Mouse (Mus musculus): ENCODE results near the gene Mea1. TPM values are rescaled to one million over a fixed set of nuclear protein-coding genes. Genes with fewer than 3 reads are reported as not detected.

Gene Mea1
- polyA plus RNA-seq, 1 experiment from 2014 or later, result 148 TPM

DNA sequence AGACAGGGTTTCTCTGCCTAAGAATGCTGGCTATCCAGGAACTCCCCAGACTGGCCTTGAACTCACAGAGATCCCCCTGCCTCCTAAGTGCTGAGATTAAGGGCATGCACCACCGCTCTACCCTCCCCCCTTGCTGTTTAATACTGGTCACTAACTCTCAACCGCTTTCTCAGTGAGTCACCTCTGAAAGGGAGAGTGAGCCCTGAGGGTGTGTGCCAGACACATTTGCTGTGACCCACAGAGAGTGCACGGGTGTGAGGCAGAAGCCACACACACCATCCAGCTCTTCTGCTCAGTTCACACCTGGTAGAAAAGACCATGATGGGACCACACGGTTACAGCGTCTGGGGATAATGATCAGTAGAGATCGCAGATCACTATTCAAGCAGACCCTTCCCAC, 19.9 kb downstream of the Mea1 start:
- H3K27me3 ChIP-seq (ENCODE audit: control insufficient read depth, insufficient read depth, low read length), result no peaks in the 10 kb centered on the region
- peaks cover 26% of the 10 kb centered on the region; the same call in 1 of the 2 replicates for H3K36me3 ChIP-seq (ENCODE audit: control insufficient read depth, insufficient read depth, low read length)

DNA sequence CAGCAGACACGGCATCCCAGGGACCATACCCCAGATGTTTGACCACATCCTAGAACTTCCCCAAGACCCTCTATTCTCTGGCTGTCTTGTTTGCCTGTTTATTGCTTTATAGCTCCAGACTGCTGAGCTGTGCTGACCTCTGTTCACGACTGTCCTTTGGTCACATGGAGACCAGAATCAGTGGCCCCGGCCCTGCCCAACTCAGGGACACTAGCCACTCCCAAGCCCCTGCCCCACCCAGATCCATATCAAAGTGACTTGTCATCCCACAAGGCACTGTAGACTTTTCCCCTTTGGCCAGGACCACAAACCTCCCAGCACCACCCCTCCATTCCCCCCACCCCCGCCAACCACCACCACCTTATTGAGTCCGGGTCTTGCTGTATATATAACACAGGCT, 20.7 kb downstream of the Mea1 start:
- ATAC-seq (ENCODE audit: low FRiP score, low TSS enrichment), result no peak
- WGBS, result 50% methylated on average over 5 of the region's 5 CpGs
- no peak overlapping the region for H3K4me3 ChIP-seq (ENCODE audit: low read length)
- H3K9ac ChIP-seq (ENCODE audit: low read depth, low read length), result no peak overlapping the region
- H3K4me2 ChIP-seq (replicated peaks; ENCODE audit: low read depth, low read length), result no peak overlapping the region
- H3K9me3 ChIP-seq (ENCODE audit: control insufficient read depth, low read length), result no peaks in the 10 kb centered on the region
- peaks cover 26% of the 10 kb centered on the region; the same call in 1 of the 2 replicates for H3K36me3 ChIP-seq (ENCODE audit: control insufficient read depth, insufficient read depth, low read length)
- H3K27ac ChIP-seq (ENCODE audit: low read depth, low read length), result no peak overlapping the region
- no peaks in the 10 kb centered on the region for H3K27me3 ChIP-seq (ENCODE audit: control insufficient read depth, insufficient read depth, low read length)
- peaks cover 23% of the 10 kb centered on the region for H3K4me1 ChIP-seq (ENCODE audit: control insufficient read depth, insufficient read depth, low read length)

More for the DNA sequence above, 19.9 kb downstream of the Mea1 start:
- H3K9ac ChIP-seq (ENCODE audit: low read depth, low read length), result no peak overlapping the region
- no peak overlapping the region for H3K4me3 ChIP-seq (ENCODE audit: low read length)
- H3K27ac ChIP-seq (ENCODE audit: low read depth, low read length), result no peak overlapping the region
- H3K9me3 ChIP-seq (ENCODE audit: control insufficient read depth, low read length), result no peaks in the 10 kb centered on the region
- H3K4me1 ChIP-seq (ENCODE audit: control insufficient read depth, insufficient read depth, low read length), result peaks cover 18% of the 10 kb centered on the region
- ATAC-seq (ENCODE audit: low FRiP score, low TSS enrichment), result no peak
- 78% methylated on average over 6 of the region's 6 CpGs for WGBS
- H3K4me2 ChIP-seq (replicated peaks; ENCODE audit: low read depth, low read length), result no peak overlapping the region

DNA sequence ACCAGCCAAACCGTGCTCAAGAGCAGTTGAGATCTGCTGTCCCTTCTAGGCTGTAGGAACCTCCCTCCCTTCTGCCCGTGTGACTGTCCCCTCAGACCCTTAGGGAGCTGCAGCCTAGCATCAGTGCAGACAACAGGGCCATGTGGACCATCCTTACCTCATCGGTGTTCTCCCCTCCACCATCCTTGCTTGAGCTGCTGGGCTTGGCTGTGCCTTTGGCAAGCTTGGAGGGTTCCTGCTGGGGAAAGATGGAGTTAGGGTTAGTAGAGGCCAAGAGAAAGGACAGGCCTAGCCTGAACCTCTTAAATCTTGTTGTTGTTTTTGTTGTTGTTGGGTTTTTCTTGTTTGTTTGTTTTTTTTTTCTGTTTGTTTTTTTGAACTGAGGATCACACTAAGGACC, 21.3 kb downstream of the Mea1 start:
- Histone ChIP-seq H3K4me2 (replicated peaks; ENCODE audit: low read depth, low read length) (no peak overlapping the region), H3K4me1 (ENCODE audit: control insufficient read depth, insufficient read depth, low read length) (peaks cover 23% of the 10 kb centered on the region), H3K4me3 (ENCODE audit: low read length) (no peak overlapping the region), H3K9ac (ENCODE audit: low read depth, low read length) (no peak overlapping the region), H3K27ac (ENCODE audit: low read depth, low read length) (no peak overlapping the region), H3K9me3 (ENCODE audit: control insufficient read depth, low read length) (no peaks in the 10 kb centered on the region), H3K36me3 (ENCODE audit: control insufficient read depth, insufficient read depth, low read length) (peaks cover 26% of the 10 kb centered on the region; the same call in 1 of the 2 replicates), H3K27me3 (ENCODE audit: control insufficient read depth, insufficient read depth, low read length) (no peaks in the 10 kb centered on the region)
- 90% methylated on average over 3 of the region's 3 CpGs for WGBS
- ATAC-seq (ENCODE audit: low FRiP score, low TSS enrichment), result no peak

DNA sequence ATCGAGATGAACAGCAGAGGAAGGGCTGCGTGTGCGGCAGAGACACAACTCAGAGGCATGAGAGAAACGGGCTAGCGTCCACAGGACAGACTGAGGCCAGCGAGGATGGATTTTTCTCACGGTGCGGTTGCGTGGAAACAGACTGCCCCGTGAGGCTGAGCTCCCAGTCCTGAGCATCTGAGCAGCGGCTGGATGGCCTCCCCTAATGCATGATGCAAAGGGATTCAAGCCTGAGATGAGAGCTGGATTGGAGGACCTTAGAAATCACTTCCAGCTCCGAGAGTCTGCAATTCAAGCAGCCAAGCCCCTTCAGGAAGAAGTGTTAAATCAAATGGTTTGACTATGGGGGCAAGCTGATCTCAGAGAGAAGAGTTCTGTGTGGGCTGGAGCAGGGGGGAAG, 22.9 kb downstream of the Mea1 start:
- no peak for ATAC-seq (ENCODE audit: low FRiP score, low TSS enrichment)
- H3K4me2 ChIP-seq (replicated peaks; ENCODE audit: low read depth, low read length), result no peak overlapping the region
- H3K9ac ChIP-seq (ENCODE audit: low read depth, low read length), result 0 out of 2 replicates have a peak overlapping the region, but pooled peaks have one; percentile 25
- WGBS, result 80% methylated on average over 12 of the region's 12 CpGs
- no peaks in the 10 kb centered on the region for H3K27me3 ChIP-seq (ENCODE audit: control insufficient read depth, insufficient read depth, low read length)
- H3K36me3 ChIP-seq (ENCODE audit: control insufficient read depth, insufficient read depth, low read length), result peaks cover 21% of the 10 kb centered on the region; the same call in 1 of the 2 replicates
- no peaks in the 10 kb centered on the region for H3K9me3 ChIP-seq (ENCODE audit: control insufficient read depth, low read length)
- H3K4me1 ChIP-seq (ENCODE audit: control insufficient read depth, insufficient read depth, low read length), result peaks cover 23% of the 10 kb centered on the region
- no peak overlapping the region for H3K4me3 ChIP-seq (ENCODE audit: low read length)
- no peak overlapping the region for H3K27ac ChIP-seq (ENCODE audit: low read depth, low read length)

DNA sequence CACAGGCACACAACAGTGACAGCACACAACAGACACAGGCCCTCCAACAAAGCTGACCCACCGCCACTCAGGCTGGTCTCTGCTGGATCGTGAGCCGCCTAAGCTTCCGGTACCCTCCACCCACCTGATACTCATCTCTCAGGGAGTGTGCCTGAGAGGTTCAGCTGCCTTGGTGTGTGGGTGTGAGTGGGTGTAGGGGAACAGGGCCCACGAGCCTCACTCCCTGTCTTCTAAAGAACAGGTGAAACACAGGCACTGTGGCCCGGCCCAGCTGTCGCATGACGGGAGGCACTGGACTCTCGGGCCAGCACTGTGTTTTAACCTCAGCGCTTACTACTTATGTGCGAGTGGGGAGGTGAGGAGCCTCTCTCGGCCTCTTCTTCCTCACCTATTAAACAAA, 23.5 kb downstream of the Mea1 start:
- no peak overlapping the region; the same call in 1 of the 2 replicates for H3K4me2 ChIP-seq (replicated peaks; ENCODE audit: low read depth, low read length)
- H3K4me1 ChIP-seq (ENCODE audit: control insufficient read depth, insufficient read depth, low read length), result peaks cover 23% of the 10 kb centered on the region
- H3K36me3 ChIP-seq (ENCODE audit: control insufficient read depth, insufficient read depth, low read length), result peaks cover 21% of the 10 kb centered on the region; the same call in 1 of the 2 replicates
- no peak overlapping the region for H3K4me3 ChIP-seq (ENCODE audit: low read length)
- WGBS, result 71% methylated on average over 12 of the region's 12 CpGs
- H3K9me3 ChIP-seq (ENCODE audit: control insufficient read depth, low read length), result no peaks in the 10 kb centered on the region
- H3K27ac ChIP-seq (ENCODE audit: low read depth, low read length), result no peak overlapping the region
- no peaks in the 10 kb centered on the region for H3K27me3 ChIP-seq (ENCODE audit: control insufficient read depth, insufficient read depth, low read length)
- H3K9ac ChIP-seq (ENCODE audit: low read depth, low read length), result 0 out of 2 replicates have a peak overlapping the region, but pooled peaks have one; percentile 25
- ATAC-seq (ENCODE audit: low FRiP score, low TSS enrichment), result no peak

DNA sequence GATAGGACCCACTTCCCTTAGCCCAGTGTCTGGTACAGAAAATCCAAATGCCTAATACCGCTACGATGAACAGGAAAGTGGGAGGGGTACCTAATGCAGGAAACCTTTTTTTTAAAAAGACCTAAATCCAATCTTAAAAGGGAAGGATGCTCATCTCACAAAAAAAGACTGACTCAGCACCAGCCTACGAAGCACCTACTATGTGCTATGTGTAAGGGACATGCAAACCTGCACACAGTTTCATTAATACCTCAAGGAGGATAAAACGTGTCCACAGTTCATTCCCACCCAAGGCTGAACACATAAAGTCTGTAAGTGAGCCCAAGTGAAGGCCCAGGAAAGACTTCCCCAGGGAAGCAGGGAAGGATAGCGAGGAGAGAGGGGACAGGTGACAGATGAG, 23.9 kb downstream of the Mea1 start:
- Histone ChIP-seq H3K4me2 (replicated peaks; ENCODE audit: low read depth, low read length) (peak overlapping the region; percentile 69; the same call in 1 of the 2 replicates), H3K27me3 (ENCODE audit: control insufficient read depth, insufficient read depth, low read length) (no peaks in the 10 kb centered on the region), H3K9ac (ENCODE audit: low read depth, low read length) (peak overlapping the region; percentile 90), H3K27ac (ENCODE audit: low read depth, low read length) (no peak overlapping the region), H3K36me3 (ENCODE audit: control insufficient read depth, insufficient read depth, low read length) (peaks cover 21% of the 10 kb centered on the region; the same call in 1 of the 2 replicates), H3K9me3 (ENCODE audit: control insufficient read depth, low read length) (no peaks in the 10 kb centered on the region), H3K4me1 (ENCODE audit: control insufficient read depth, insufficient read depth, low read length) (peaks cover 23% of the 10 kb centered on the region), H3K4me3 (ENCODE audit: low read length) (no peak overlapping the region)
- no peak for ATAC-seq (ENCODE audit: low FRiP score, low TSS enrichment)
- 76% methylated on average over 5 of the region's 5 CpGs for WGBS

DNA sequence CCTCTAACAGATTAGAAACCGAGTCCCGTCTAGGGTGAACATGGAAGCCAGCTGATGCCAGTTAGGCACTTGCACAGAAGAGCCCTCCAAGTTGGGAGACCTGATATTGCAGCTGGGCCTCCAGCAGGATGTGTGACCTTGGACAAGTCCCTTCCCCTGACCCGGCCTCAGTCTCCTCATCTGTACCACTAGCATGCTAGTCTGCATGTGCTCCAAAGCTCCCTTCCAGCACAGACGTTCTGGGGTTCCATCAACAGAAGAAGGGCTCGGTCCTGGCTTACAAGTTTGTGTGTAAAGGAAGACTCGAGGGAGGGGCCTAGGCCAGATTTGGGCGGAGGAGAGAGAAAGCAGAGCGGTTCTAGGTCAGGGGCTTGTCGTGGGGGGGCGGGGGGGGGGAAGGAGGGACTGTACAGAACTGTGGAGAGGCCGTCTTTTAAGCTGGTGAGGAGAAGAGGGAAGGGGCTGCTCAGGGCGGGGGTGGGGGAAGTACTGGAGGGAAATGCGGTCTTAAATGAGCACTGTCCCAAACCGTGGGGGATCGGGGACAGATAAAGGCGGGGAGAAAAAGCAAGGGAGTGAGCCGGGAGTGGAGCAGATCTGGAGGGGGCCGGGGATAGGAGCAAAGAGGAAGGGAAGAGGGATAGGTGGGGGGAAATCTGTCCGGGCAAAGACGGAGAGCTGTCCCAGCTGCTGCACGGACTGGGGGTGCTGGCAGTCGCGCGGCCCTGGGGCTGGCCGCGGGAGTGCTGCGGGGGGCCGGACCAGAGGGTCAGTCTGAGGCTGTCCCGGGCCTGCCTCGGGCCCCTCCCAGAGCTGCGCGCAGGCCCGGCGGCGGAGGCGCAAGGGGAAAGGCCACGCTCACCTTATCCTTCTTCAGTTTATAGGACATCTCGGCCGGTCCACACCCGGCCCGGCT, 25.6 kb downstream of the Mea1 start:
- peak overlapping the region; percentile 69 for H3K4me2 ChIP-seq (replicated peaks; ENCODE audit: low read depth, low read length)
- peaks cover 8% of the 10 kb centered on the region; the same call in 1 of the 2 replicates for H3K36me3 ChIP-seq (ENCODE audit: control insufficient read depth, insufficient read depth, low read length)
- H3K9me3 ChIP-seq (ENCODE audit: control insufficient read depth, low read length), result no peaks in the 10 kb centered on the region
- H3K27ac ChIP-seq (ENCODE audit: low read depth, low read length), result peak overlapping the region; percentile 94
- WGBS, result 4% methylated on average over 33 of the region's 41 CpGs
- peak overlapping the region; percentile 90 for H3K9ac ChIP-seq (ENCODE audit: low read depth, low read length)
- peaks cover 23% of the 10 kb centered on the region for H3K4me1 ChIP-seq (ENCODE audit: control insufficient read depth, insufficient read depth, low read length)
- ATAC-seq (ENCODE audit: low FRiP score, low TSS enrichment), result peak; percentile 86
- peak overlapping the region; percentile 92 for H3K4me3 ChIP-seq (ENCODE audit: low read length)
- no peaks in the 10 kb centered on the region for H3K27me3 ChIP-seq (ENCODE audit: control insufficient read depth, insufficient read depth, low read length)

DNA sequence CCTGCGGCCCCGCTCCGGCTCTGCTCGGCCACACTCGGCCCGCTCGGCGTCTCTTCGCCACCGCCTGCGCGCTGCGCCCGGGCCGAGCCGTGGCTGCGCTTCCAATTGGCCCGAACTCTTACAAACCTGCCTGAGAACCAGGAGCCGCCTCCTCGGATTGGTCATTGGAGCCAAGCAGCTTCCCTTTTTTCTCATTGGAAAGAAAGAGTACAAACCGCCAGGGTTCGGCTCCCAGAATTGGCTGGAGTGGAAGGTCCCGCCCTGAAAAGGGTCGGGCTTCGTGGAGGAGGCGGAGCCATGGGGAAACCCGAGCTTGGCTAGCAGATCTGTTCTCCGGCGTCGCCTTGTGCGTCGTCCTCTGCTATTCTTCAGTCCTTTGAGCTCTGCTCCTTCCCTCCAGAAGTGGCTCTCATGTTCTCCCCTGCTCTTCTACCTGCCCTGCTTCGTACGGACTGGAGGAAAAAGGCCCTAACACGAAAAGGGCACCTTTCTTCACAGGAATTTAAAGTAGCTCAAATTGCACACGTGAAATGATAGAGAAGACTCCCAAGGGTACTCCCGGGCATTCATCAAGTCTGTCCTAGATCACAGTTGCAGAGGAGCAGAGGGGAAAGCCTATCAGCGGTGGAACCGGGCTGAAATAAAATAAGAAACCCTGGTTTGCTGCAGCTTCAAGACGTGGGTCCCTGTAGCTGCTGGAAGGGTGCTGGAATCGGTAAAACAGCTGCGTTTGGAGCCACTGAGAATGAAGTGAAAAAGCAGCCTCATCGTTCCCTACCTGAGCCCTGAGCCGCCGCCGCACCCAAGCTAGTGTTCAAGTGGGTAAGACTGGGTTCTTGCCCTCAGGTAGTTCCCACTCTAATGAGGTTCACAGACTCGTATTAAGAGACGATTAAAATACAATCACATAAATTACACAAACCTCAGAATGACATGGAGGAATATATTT, 26.6 kb downstream of the Mea1 start, which contains the start of gene Ppp2r5d:
Ppp2r5d (minus strand) TSS at position 225 of the 949 bp plus-strand sequence.
- ATAC-seq (ENCODE audit: low FRiP score, low TSS enrichment), result peak; percentile 95
- peaks cover 23% of the 10 kb centered on the region for H3K4me1 ChIP-seq (ENCODE audit: control insufficient read depth, insufficient read depth, low read length)

More for the DNA sequence above, 26.6 kb downstream of the Mea1 start, which contains the start of gene Ppp2r5d:
- Histone ChIP-seq H3K27me3 (ENCODE audit: control insufficient read depth, insufficient read depth, low read length) (no peaks in the 10 kb centered on the region), H3K27ac (ENCODE audit: low read depth, low read length) (peak within 1 kb of the TSS; percentile 94), H3K9ac (ENCODE audit: low read depth, low read length) (peak within 1 kb of the TSS; percentile 90), H3K4me2 (replicated peaks; ENCODE audit: low read depth, low read length) (peak within 1 kb of the TSS; percentile 71), H3K36me3 (ENCODE audit: control insufficient read depth, insufficient read depth, low read length) (no peaks in the 10 kb centered on the region), H3K4me3 (ENCODE audit: low read length) (peak within 1 kb of the TSS; percentile 92), H3K9me3 (ENCODE audit: control insufficient read depth, low read length) (no peaks in the 10 kb centered on the region)
- WGBS, result under 1% methylated on average over 48 of the region's 48 CpGs
